Mouse (Mus musculus) neural tube, embryonic 11.5 days (tissue): ENCODE data around the gene Oxsm. TPM values are rescaled to one million over a fixed set of nuclear protein-coding genes. Genes with fewer than 3 reads are reported as not detected.

Source experiments
- polyA plus RNA-seq: library from polyadenylated mRNA; unstranded; fragments of >200 nt; fragmentation: Nextera tagmentation; extraction: Ambion mirVana; gene quantifications from 2 replicates; pipeline ENCODE4 v1.2.1, GENCODE M21; 2014

Oxsm gene
- polyA plus RNA-seq, 1 experiment from 2014 or later = 0.90 TPM

Other genes starting within 250 kb of the Oxsm start
- 20.1 and 21.6 TPM in 2 replicates for gene Ngly1, start 528 bp downstream of the Oxsm start, polyA plus RNA-seq
- gene Top2b, start 115.4 kb upstream of the Oxsm start, polyA plus RNA-seq = 161 TPM in 2 replicates